Mouse (Mus musculus): ENCODE measurements at regions not wholly inside any gene's neighbourhood (a gene's known extent, or its start where the extent isn't known, plus 50 kb on each side); places are given as distances from the start of the nearest gene placed in this dataset.

DNA sequence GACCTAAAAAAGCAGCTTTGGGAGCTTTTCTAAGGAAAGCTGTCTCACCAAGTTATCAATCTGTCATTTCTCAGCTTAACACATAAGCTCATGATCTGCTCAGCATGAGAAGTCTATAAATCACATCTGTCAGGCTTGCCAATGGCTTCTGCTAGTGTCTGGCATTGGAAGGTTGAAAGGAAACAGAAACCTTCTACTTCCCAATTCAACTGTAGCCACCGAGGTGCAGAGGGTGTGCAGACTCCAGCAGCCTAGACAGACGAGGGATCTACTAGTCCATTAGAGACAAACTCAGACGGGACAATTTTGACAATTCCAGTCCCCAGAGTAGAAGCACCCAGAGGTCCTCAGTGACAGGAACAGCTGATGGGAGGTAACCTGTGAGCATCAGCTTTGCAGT, 103.0 kb downstream of the Nab1 start:
- DNase-seq (ENCODE audit: low spot score in 2 of 2): no peak

DNA sequence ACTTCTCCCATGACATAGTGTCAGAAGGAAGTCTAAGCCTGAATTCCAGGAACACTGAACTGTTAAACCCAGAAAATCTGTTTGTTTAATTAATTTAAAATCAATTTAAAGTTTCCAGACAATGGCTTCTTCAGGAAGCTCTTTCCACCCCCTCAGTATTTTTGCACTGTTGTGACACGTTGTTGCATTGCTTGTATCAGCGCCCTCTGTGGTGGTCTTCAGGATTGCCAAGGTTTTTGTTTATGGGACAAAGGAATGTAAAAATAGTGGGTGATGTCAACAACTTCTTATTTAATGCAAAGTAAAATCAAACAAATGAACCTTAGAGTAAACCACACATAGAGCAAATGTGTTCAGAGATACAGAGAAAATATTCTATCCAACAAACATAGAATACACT, 107.5 kb downstream of the Nab1 start:
- DNase-seq (ENCODE audit: low spot score in 2 of 2): no peak

DNA sequence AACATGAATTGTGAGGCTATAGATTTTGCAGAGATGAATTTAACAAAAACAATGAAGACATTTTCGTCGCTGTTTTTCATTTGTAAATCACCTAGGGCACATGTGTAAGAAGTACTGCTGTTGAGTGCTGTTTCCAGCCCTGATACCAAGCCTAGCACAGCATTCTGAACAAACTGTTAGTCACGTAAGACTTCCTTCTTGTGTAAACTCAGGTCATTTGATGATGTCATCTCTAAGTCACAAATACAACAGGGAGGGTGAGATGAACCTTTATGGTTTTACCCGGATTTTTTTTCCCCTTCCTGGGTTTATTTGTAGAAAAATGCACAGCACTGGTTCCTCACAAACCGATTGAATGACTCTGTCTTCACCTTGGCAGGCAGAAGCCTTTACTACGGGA, 111.6 kb downstream of the Nab1 start:
- no peak for DNase-seq (ENCODE audit: low spot score in 2 of 2)

DNA sequence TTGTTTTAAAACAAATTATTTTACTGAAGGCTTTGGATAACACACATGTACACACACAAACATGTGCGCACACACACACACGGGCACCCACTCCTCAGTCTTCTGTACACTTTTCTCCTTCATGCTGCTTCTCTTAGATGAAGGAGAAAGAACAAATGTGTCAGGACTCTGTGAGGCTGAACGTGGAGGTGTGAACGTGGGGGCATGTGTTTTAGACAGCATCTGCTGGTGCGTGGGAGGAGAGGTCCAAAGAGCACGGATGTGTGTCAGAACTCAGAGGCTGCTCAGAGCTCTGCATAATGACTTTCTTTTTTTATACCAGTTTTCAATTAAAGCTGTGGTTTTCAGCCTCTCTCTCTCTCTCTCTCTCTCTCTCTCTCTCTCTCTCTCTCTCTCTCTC, 112.4 kb downstream of the Nab1 start:
- no peak for DNase-seq (ENCODE audit: low spot score in 2 of 2)

DNA sequence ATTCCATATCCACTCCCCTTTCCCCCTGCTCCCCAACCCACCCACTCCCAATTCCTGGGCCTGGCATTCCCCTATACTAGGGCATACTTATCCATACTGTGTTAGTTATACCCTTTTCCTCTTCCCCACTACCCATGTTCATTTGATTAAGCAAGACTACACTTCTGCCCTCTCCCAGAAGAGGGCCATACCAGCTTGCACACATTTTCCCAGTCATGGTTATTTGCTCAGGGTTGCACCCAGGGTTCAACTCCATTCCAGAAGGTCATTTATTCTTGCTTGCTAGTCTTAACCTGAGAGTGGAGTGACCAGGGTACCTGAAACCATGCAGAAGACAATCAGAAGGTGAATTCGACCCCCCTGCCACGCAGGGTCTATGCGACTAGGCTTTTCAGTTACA, 113.4 kb downstream of the Nab1 start:
- no peak for DNase-seq (ENCODE audit: low spot score in 2 of 2)

DNA sequence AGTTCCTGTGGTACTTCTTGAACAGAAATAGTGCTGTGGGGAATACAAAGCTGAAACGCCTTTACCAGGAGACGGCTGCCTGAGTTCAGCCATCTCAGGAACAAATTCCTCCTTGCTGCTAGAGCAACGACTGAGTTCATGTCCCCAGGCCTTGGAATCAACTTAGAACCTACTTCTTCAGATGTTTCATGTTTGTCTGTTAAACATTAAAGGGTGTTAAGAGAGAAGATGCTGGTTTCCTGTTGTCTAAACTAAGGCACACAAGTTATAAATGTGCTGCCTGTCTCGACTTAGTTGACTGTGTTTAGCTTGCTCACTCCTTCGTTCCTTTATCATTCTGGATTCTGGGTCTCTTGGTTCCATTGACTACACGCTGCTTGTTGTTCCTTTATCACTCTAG, 125.2 kb downstream of the Nab1 start:
- DNase-seq (ENCODE audit: low spot score in 2 of 2): no peak

DNA sequence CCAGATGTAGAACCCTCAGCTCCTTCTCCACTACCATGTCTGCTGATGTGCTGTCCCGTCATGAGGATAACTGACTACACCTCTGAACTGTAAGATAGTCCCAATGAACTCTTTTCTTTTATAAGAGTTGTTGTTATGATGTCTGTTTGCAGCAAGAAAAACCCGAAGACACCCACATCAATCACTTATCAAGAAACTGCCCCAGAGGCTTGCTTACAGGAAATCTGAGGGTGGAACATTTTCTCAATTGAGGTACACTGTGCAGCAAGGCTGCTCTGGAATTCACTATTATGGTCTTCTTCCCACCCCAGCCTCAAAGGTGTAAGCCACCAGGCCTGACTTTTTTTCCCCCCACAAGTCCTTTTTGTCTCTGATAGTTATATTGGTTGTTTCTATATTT, 125.8 kb downstream of the Nab1 start:
- DNase-seq (ENCODE audit: low spot score in 2 of 2): no peak

DNA sequence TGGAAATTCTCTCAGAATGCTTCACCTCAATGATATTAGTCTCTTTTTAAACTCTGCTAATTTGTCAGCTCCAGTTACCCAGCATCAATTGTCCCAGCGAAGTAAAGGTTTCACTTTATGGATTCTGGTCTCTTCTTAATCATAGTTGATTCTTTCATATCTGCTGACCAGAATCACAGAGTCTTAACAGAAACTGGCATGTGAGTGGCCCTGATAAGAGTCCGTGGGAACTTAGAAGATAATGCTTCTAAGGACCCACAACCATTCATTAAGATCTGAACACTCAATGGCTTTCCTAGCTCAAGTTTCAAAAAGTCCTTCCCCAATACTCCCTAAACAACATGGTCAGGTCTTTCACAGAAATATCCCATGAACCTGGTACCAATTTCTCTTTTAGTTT, 126.7 kb downstream of the Nab1 start:
- no peak for DNase-seq (ENCODE audit: low spot score in 2 of 2)

DNA sequence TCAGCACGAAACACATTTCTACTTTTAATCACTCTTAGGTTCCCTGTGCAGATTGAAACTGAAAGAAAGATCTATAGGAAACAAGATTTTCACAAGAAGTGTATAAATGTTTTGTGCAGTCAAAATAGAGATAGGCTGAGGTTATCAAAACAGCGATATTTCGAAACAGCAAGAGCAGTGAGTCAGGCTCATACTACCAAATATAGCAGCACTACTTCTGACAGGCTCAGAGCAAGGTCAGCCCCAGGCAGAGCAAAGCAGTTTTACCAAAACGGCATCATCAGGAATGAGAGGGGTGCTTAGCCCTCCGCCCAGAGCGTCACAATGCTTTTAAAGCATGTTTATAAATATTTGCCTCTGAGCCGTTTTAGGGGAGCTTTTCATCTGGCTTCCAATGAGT, 133.4 kb upstream of the Gls start:
- DNase-seq (ENCODE audit: low spot score in 2 of 2): peak; percentile 3 to 15

DNA sequence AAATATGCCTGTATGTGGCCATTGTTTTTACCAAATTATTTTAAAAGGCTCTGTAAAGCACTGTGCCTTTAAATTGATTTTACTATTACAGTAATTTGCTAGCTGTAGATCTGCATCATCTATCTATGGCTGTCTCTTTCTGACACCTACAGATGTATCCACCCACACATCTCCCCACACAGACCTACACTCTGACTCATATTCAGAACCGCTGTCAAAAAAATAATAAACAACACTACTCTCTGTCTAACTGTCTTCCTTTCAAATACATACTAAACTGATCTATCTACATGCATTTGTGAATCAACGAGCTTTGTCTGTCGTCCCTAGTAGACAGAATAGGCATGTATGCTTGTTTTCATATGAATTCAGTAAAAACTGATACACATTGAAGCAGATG, 130.6 kb upstream of the Gls start:
- DNase-seq (ENCODE audit: low spot score in 2 of 2): no peak

DNA sequence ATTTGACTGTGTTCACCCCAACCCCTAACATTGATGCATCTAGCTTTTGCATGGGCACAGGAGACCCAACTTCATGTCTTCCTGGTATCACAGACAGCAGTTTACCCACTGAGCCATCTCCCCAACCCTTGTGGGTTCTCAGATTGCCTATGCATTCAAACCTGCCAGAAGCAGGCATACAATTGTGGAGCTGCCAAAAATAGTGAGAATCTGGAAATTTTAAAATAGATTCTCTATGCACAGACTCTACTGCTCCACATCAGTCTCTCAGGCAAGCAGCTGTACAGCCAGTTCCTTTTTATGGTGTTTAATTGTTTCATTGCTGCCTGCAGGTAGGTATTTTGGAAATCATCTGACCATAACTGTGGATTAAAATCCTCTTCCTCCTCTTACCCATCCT, 129.9 kb upstream of the Gls start:
- no peak for DNase-seq (ENCODE audit: low spot score in 2 of 2)

DNA sequence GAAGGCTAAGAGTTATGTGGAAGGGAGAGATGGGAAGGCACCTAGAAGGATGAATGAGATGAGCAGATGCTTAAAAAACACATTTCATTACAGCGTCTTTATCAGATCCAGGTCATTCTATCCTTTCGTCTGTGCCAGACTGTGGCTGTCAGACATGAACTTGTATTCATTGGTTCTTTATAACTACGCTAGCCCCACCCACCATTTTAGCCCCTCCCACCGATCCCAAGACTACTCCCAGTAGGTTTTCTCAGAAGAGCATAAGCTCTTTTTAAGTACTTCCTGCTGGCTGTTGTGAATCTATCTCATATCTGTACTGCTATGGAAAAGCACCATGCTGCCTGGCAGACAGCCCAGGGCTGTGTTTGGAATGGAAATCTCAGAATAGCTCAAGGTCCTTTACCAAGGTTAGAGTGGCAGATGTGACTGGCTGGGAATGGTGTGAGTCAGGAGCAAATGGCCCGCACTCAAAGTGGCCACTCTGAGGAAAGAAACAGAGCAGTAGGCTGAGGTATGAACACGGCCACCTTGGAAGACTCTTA, 121.1 kb upstream of the Gls start:
- no peak for DNase-seq (ENCODE audit: low spot score in 2 of 2)

DNA sequence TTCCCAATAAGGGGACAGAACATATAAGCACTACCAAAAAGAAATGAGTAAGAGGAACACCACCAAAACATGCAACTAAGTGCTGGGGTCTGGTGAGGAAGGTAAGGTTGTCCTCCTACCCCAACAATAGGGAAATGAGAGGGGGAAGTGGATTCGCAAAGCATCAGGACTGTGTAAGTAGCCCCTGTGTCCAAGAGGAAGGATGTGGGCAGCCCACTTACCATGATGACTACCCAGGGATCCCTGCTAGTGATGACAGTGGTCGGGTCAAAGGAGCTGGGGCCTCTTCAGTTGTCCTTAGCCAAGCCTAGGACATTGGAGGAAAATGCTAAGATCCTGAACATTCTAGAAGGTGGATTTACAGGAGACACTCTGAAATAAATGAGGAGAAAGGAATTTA, 109.1 kb upstream of the Gls start:
- DNase-seq (ENCODE audit: low spot score in 2 of 2): no peak

DNA sequence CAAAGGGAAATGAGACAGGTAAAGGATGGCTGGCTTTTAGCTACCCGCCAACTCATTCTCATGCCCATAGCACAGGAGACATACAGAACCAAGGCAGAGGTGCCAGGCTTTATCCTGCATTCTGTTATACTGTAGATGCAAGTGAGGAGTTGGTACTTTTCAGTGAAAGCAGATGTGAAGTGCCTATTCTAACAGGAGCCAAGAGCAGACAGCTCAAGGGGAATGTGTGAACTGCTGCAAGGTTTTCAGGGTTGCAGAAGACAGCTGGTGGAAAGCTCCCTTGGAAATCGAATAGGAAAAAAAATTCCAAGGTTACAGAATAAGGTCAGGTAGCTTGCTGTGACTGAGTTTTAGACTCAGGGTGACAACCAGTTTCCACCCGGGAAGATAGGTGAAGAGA, 105.7 kb upstream of the Gls start:
- DNase-seq (ENCODE audit: low spot score in 2 of 2): no peak

DNA sequence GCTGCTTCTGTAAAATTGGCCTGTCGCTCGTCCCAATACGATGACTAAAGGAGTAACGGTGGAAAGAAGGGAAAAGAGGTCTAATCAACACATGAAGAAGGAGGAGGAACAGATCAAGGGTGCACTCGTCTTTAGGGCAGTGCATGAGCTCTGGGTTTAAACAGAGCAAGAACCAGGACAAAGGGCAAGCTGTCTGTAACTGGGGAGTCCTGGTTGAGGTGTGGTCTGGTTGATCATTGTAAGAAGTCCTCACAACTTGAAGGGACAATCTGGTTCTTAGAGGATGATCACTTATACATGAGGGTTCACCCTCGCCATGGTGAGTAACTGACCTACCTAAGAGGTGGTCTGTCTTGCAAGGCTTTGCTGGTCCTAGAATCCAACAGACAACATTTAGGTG, 105.2 kb upstream of the Gls start:
- DNase-seq (ENCODE audit: low spot score in 2 of 2): no peak

DNA sequence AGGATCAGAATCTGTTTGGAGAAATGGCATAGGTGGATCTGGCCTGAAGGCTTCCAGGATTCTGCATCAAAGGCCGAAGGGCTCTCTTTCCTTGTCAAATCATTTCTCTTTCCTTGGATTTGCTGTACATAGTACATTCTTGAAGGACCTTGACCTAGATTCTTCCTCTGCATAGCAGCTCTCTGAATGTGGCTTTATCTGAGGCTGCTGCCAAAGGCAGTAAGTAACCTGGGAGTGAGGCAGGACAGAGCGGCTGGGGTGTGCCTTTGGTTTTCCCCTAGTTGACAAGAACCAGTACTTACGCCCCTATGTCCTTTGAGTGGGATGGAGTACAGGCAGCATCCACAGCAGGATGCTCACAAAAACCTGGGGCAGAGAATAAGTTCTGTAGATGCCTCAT, 103.7 kb upstream of the Gls start:
- DNase-seq (ENCODE audit: low spot score in 2 of 2): no peak

DNA sequence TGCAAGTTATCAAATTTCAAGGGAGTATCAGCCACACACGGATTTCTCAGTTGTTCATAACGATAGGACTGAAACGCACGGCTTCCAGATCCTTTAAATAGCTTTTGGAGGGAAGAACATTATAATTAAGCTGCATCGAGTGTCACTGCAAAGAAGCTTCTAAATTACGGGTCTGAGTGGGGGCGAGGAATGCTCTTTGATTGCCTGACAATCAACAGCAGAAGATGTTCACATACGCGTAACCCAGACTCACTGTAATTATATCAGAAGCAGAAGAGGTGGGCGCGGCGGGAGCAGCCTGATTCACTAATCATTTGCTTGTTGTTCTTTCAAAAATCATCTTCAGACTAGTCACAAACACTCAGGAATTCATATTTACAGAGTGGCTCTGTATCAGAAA, 99.0 kb upstream of the Gls start:
- DNase-seq (ENCODE audit: low spot score in 2 of 2): no peak

DNA sequence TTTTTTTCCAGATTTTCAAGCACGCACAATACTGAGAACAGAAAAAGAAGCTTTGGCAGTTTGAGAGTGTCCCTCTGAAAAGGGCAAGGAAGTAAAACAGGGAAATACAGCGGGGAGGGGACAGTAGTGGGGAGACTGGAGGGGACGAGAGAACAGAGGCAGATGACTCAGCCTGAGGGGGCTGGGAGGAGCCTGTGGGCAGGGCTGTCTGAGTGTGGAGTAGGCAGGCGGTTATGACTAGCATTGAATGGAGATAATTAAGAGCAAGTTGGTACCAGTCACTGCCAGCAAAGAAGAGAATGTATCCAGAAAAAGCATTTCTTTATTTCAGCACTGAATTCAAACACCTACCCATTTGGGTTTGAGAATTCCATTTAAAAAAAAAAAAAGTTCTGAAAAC, 98.4 kb upstream of the Gls start:
- peak; percentile 19 to 56 for DNase-seq (ENCODE audit: low spot score in 2 of 2)

DNA sequence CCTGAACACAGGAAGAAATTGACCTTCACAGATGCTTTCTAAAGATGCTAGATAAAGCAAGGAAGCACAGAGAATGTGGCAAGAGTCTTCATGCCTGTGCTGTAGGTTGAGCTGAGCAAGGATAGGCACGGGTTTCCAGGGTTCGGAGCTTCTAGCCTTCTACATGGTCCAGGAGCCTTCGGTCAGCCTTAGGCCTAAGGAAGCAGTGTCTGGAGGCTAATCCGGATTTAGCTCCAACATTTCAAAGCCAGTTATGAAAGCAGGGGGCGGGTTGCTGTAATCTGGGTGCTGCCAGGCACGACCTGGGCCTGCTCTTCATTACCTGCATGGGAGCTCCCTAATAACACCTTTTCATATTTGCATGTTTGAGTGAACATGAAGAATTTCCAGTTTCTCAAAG, 97.5 kb upstream of the Gls start:
- no peak for DNase-seq (ENCODE audit: low spot score in 2 of 2)

DNA sequence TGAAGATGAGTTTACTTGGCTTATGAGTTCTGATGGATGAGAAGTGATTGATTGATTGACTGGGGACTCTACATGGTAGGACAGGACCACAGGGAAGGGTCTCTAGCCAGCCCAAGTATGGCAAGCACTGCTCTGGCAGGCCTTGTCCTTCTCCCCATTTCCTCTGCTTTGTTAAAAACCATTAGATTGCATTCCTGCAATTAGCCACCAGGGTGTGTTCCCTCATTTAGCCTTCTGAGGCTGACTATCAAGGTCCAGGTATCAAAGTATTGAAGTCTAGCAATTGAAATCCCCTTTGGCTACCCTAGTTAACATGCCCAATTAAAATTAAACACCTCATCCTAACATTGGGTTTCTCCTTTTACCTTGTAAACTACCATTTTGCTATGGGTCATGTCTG, 95.5 kb upstream of the Gls start:
- DNase-seq (ENCODE audit: low spot score in 2 of 2): no peak

DNA sequence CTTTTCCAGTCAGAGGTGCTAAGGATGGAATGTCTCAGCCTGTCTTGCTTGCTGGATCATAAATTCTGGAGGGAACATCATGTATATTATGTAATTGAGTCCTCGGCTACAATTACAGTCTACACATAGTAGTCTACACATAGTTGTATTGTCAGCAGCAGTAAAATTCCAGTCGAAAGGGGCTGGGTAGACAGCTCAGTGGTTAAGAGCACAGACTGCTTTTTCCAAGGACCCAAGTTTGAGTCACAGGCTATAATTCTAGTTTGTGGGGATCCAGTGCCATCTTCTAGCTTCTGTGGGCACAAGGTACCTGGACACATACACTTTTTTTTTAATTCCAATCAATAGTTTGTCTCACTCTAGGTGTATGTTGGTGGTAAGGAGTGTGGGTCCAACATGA, 91.3 kb upstream of the Gls start:
- DNase-seq (ENCODE audit: low spot score in 2 of 2): no peak

DNA sequence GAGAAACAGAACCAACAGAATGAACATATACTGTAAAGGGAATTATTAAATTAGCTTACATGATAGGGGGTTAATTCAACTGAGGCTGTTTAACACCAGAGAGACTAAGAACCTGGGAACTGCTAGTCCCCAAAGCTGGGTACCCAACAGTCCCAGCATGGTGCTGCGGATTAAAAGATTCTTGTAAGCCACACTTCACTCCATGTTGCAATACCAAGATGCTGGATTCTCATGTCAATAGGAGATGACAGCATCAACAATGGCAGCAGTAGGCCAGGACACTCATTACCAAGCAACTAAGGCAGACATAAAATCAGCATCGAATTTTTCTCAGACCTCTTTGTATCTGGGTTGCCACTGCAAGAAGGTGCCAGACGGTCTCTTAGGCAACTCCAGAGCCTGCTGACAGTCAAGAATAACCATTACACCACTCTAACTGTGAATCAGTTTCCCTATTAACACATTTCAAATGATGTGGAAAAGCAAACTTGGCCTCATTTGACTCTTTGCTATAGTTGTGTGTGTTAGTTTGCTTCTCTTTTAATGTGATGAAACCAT, 79.1 kb upstream of the Gls start:
- DNase-seq (ENCODE audit: low spot score in 2 of 2): no peak

DNA sequence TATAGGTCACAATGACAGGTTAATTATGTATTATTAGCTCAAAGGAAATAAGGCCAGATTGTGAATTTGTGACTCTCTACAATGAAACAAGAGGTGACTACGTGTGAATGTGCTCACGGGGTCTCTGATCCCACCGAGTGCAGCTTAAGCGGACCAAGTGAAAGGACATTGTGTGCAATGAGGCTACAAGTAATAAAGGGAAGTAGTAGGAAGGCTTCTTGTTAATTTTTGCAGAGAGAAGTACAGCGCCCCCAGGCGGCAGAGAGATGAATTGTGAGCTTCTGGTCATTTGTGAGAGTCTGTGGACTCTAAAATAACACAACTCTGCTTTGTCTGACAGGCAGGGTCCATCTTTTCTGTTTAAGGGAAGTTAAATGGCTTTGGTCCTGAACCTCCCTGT, 73.9 kb upstream of the Gls start:
- peak in 1 of 2 experiments; percentile 5 for DNase-seq (ENCODE audit: low spot score in 2 of 2)
